Mouse (Mus musculus): ENCODE results near the gene Apod.

- TF ChIP-seq ELF1 (IDR thresholded peaks at IDR 0.05; ENCODE audit: low read depth, low read length) (no peak), CTCF (conservative IDR thresholded peaks at IDR 0.05 in 1 of 2, IDR thresholded peaks at IDR 0.05 in 1 of 2; ENCODE audit: low read depth in 2 of 2, low read length in 2 of 2) (no peak), POLR2A (IDR thresholded peaks at IDR 0.05; ENCODE audit: low read depth, low read length) (no peak), SMC3 (IDR thresholded peaks at IDR 0.05; ENCODE audit: low read depth, low read length) (no peak), ZKSCAN1 (IDR thresholded peaks at IDR 0.05; ENCODE audit: borderline replicate concordance, low read depth, low read length) (no peak), KAT2A (IDR thresholded peaks at IDR 0.05; ENCODE audit: insufficient replicate concordance, low read length) (no peak), HCFC1 (IDR thresholded peaks at IDR 0.05; ENCODE audit: low read depth, low read length) (no peak), POLR2AphosphoS2 (IDR thresholded peaks at IDR 0.05; ENCODE audit: low read depth, low read length) (no peak), ZC3H11A (IDR thresholded peaks at IDR 0.05; ENCODE audit: low read depth, low read length) (no peak), RAD21 (IDR thresholded peaks at IDR 0.05; ENCODE audit: low read depth, low read length) (no peak), TBP (conservative IDR thresholded peaks at IDR 0.05; ENCODE audit: low read depth, low read length) (no peak), MAZ (IDR thresholded peaks at IDR 0.05; ENCODE audit: low read depth, low read length) (no peak), NELFE (IDR thresholded peaks at IDR 0.05; ENCODE audit: low read depth, low read length) (no peak)
Observed at GRCm38 (mm10) chr16:31255685-31256084, 58.9 kb downstream of the Apod start.
